Mouse (Mus musculus) hindbrain, embryonic 15.5 days (tissue): ENCODE data around the gene Golga1. TPM values are rescaled to one million over a fixed set of nuclear protein-coding genes. Genes with fewer than 3 reads are reported as not detected.

Experiments
- ATAC-seq: fragments of 200-750 bp; cut with Nextera tagmentation; 2 replicates; pipeline ENCODE4 v1.8.0; 2017; ENCODE audit warnings: low read depth, moderate number of reproducible peaks, moderate TSS enrichment; ENCODE audit not compliant: low FRiP score
- H3K27ac ChIP-seq: fragments of 300-500 bp; sonication (generic); replicated peaks from 2 replicates; pipeline ENCODE4 v1.5.1; 2015; ENCODE audit warnings: mild to moderate bottlenecking, inconsistent platforms
- H3K27me3 ChIP-seq: fragments of 300-500 bp; sonication (generic); 2 replicates; pipeline ENCODE4 v1.6.1; 2015; ENCODE audit warnings: control low read depth, inconsistent platforms
- H3K36me3 ChIP-seq: fragments of 300-500 bp; sonication (generic); 2 replicates; pipeline ENCODE4 v1.6.1; 2015; ENCODE audit warnings: control low read depth, inconsistent platforms
- H3K4me1 ChIP-seq: fragments of 300-500 bp; sonication (generic); replicated peaks from 2 replicates; pipeline ENCODE4 v1.6.1; 2015; ENCODE audit warnings: control low read depth, inconsistent platforms
- H3K4me2 ChIP-seq: fragments of 300-500 bp; sonication (generic); 2 replicates; pipeline ENCODE4 v1.6.1; 2015; ENCODE audit warnings: moderate library complexity, mild to moderate bottlenecking, inconsistent platforms
- H3K4me3 ChIP-seq: fragments of 300-500 bp; sonication (generic); 2 replicates; pipeline ENCODE4 v1.5.1; 2015; ENCODE audit warnings: mild to moderate bottlenecking, inconsistent platforms
- H3K9ac ChIP-seq: fragments of 300-500 bp; sonication (generic); 2 replicates; pipeline ENCODE4 v1.6.1; 2015; ENCODE audit warnings: inconsistent platforms
- H3K9me3 ChIP-seq: fragments of 300-500 bp; sonication (generic); 2 replicates; pipeline ENCODE4 v1.6.1; 2016; ENCODE audit warnings: control low read depth, inconsistent platforms
- WGBS: fragments of 180-500 bp; shearing (Covaris S2); methylation state at CpG from one replicate; pipeline ENCODE4 v1.1.7; 2015; 5-methylcytosine and 5-hydroxymethylcytosine counted together
- polyA plus RNA-seq: library from polyadenylated mRNA; unstranded; fragments of >200 nt; fragmentation: Nextera tagmentation; extraction: Ambion mirVana; gene quantifications from 2 replicates; pipeline ENCODE4 v1.2.1, GENCODE M21; 2015

Gene Golga1
- polyA plus RNA-seq, 1 experiment from 2014 or later = 30.3 TPM

DNA sequence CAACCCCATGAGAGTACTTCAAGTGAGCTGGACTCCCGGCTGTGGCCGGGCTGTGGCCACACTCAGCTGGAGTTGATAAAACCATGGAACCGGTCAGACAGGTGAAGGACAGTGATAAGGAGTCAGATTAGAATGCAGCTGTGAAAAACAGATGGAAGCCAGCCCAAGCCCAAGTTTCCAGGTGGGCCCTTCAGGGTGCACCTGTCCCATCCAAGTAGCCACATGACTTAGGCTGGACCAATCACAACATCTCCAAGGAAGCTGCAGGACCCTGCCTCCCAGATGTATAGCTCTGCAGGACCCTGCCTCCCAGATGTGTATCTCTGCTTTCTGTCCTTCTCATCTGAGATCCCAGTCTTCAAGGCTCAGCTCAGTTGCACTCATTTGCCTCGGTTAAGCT is 73.3 kb downstream of the Golga1 start:
- Histone ChIP-seq H3K36me3 (no peaks in the 10 kb centered on the region), H3K27ac (no peak overlapping the region), H3K9me3 (no peaks in the 10 kb centered on the region), H3K27me3 (no peaks in the 10 kb centered on the region), H3K4me1 (no peaks in the 10 kb centered on the region), H3K9ac (no peak overlapping the region), H3K4me2 (no peak overlapping the region), H3K4me3 (no peak overlapping the region)
- no peak for ATAC-seq
- 82% methylated on average over 4 of the region's 4 CpGs for WGBS

DNA sequence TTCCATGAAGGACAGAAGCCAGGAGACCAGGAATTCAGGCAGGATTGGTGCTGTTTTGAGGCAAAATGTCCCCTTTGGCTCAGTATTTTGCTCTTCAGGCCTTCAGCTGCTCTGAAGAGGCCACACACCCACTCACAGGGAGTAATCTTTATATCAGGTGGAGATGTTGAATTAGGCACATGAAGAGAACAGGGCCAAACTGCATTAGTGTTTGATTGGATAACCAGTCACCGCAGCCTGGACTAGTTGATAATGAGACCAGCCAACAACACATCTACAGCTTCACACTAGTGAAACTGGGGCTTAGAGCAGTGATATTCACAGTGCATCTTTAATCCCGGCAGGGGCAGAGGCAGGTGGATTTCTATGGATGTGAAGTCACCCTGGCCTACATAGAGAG is 76.4 kb downstream of the Golga1 start:
- Histone ChIP-seq H3K27me3 (no peaks in the 10 kb centered on the region), H3K27ac (no peak overlapping the region), H3K4me2 (no peak overlapping the region), H3K4me3 (no peak overlapping the region), H3K4me1 (no peaks in the 10 kb centered on the region), H3K36me3 (no peaks in the 10 kb centered on the region), H3K9me3 (no peaks in the 10 kb centered on the region), H3K9ac (no peak overlapping the region)
- 95% methylated on average over 2 of the region's 2 CpGs for WGBS
- no peak for ATAC-seq

DNA sequence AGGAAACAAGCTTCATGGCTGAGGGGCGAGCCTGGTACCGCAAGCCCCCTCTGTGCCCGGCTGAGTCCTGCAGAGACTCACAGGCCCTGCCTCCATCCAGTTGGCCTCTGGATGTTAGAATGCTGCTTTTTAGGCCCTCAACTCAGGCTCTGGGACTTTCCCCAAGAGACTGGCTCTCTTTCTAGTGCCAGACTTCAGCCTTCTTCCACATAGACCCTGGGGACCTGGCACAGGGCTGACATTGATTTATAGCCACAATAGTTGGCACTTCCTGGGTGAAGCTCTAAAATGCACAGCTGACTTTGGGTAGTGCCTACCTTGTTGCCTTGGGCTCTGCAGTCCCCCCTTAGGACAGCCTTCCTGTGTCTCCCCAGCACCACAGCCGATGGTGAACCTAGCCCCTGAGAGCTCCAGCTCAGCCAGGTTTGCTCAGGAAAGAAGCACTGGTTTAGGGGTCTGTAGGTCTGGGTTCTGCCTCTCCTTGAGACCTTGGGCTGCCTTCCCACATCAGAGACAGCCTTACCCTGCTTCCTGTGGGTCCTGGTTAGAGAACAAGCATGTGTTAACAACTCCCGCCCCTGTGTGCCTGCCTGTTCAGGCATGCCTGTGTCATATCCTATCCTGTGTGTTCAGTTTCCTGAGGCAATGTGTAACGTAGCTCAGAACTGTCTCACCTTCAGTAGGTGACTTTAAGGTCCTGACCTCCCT is 77.4 kb downstream of the Golga1 start:
- Histone ChIP-seq H3K36me3 (no peaks in the 10 kb centered on the region), H3K4me3 (no peak overlapping the region), H3K4me2 (no peak overlapping the region), H3K27me3 (no peaks in the 10 kb centered on the region), H3K27ac (no peak overlapping the region), H3K4me1 (no peaks in the 10 kb centered on the region), H3K9ac (no peak overlapping the region), H3K9me3 (no peaks in the 10 kb centered on the region)
- no peak; the same call in 1 of the 2 replicates for ATAC-seq
- 81% methylated on average over 6 of the region's 6 CpGs for WGBS

DNA sequence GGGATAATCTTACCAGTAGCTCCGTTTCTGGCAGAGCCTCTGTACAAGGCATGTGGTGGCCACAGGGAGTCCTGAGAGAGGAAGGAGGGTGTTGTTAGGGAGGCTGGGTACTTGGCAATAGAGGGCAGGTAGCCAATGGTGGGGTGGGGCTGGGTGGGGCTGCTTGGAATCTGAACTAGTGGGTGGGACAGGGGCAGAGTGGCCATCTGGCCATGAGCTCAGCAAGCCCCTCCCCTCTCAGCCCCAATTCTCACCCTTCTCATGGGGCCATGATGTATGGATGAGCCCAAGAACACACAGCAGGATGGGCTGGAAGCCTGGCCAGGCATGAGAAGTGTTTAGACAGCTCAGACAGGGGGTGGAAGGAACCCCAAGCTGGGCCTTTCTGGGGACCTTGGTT is 78.0 kb downstream of the Golga1 start:
- no peaks in the 10 kb centered on the region for H3K9me3 ChIP-seq
- H3K27me3 ChIP-seq = no peaks in the 10 kb centered on the region
- WGBS = 71% methylated on average over 1 of the region's 1 CpGs
- H3K27ac ChIP-seq = no peak overlapping the region
- H3K4me1 ChIP-seq = no peaks in the 10 kb centered on the region
- ATAC-seq = 0 out of 2 replicates have a peak, but pooled peaks have one; percentile 25
- H3K36me3 ChIP-seq = no peaks in the 10 kb centered on the region
- H3K4me3 ChIP-seq = no peak overlapping the region
- no peak overlapping the region for H3K4me2 ChIP-seq
- H3K9ac ChIP-seq = no peak overlapping the region

DNA sequence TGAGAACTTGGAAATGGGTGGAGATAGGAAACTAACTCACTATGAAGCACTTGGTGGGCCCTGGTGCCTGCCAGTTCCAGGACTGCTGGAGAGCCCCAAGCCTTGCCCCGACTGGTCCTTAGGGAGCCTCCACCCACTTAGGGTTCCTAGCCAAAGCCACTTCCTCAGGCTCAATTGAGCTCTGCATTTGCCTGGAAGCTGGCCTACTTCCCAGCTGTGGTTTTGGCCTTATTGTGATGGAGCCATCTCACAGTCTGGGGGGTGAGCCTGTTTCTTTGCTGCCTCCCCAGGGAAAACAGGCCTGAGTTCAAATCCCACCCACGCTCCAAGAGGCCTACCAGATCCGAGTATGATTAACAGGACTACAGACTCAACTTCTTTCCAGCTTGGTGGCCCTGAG is 78.8 kb downstream of the Golga1 start:
- H3K27me3 ChIP-seq = no peaks in the 10 kb centered on the region
- no peaks in the 10 kb centered on the region for H3K36me3 ChIP-seq
- H3K4me2 ChIP-seq = no peak overlapping the region
- no peak for ATAC-seq
- no peak overlapping the region for H3K4me3 ChIP-seq
- no peaks in the 10 kb centered on the region for H3K4me1 ChIP-seq
- no peak overlapping the region for H3K9ac ChIP-seq
- 81% methylated on average over 3 of the region's 3 CpGs for WGBS
- no peaks in the 10 kb centered on the region for H3K9me3 ChIP-seq
- no peak overlapping the region for H3K27ac ChIP-seq

DNA sequence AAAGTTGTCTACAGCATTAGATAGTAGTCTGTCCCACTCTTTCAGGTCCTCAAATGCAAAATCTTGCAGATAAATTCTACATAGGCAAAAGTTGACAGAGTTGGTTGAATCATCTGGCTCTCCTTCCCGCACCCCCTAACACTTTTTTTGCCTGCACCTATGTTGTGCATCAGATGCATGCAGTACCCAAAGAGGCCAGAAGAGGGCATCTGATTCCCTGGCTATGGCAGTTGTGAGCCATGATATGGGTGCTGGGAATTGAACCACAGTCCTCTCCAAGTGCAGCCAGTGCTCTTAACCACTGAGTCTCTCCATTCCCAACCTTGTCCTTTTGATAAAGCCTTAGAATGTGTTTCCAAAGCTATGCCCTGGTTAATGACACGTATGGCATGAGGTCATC is 81.9 kb downstream of the Golga1 start:
- Histone ChIP-seq H3K9ac (no peak overlapping the region), H3K27me3 (no peaks in the 10 kb centered on the region), H3K27ac (no peak overlapping the region), H3K4me3 (no peak overlapping the region), H3K4me1 (no peaks in the 10 kb centered on the region), H3K36me3 (no peaks in the 10 kb centered on the region), H3K9me3 (no peaks in the 10 kb centered on the region), H3K4me2 (no peak overlapping the region)
- no peak for ATAC-seq
- WGBS = 93% methylated on average over 2 of the region's 2 CpGs

DNA sequence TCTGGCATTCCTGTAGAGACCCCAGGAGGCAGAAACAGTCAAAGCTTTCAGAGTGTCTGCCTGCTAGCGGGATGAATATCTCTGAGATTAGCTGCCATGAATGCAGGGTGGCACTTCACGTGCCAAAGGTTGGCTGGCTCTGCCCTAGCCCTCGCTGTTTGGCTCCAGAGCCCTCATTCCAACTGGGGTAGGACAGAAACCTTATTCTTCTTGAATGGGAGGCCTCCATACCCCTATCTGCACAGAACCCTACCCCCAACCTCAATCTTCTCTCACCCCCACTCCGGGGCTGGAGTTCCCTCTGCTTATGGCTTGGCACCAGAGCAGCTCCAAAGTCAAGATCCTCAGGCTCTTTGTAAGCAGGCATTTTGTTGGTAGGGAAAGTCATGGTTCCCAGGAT is 87.5 kb downstream of the Golga1 start:
- H3K9ac ChIP-seq = no peak overlapping the region
- no peaks in the 10 kb centered on the region for H3K9me3 ChIP-seq
- no peak overlapping the region for H3K4me2 ChIP-seq
- no peaks in the 10 kb centered on the region for H3K36me3 ChIP-seq
- no peaks in the 10 kb centered on the region for H3K27me3 ChIP-seq
- H3K4me3 ChIP-seq = no peak overlapping the region
- H3K4me1 ChIP-seq = no peaks in the 10 kb centered on the region
- no peak for ATAC-seq
- H3K27ac ChIP-seq = no peak overlapping the region
- WGBS = 66% methylated on average over 4 of the region's 4 CpGs

DNA sequence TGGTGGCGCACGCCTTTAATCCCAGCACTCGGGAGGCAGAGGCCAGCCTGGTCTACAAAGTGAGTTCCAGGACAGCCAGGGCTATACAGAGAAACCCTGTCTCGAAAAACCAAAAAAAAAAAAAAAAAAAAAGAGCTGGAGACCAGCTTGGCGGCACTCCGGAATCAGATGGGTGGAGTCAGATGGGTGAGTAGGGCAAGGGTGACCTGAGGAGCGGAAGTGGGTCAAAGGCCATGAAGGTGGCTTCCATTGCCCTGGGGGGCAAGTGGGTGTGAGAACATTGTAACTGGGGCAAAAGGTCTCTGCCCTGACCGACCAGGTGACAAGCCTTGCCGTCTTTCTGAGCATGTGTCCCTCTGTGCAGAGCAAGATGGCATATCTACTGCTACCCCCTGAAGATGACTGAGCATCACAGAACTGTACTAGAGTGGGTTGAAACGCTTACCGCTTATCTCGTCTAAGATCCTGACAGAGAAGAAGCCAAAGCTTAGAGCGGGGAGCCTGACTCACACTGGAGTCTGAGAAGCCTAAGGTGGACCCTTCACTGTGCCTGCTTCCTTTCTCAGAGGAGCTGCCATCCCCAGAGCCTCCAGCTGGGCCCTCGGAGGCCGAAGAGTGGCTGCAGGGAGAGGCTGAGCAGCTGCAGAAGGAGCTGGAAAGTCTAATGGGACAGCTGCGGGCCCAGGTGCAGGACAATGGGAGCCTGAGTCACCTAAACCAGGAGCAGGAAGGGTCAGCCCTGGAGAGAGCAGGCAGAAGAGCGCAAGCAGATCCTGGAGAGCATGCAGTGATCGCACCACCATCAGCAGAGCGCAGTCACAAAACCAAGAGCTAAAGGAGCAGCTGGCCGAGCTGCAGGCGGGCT is 89.2 kb downstream of the Golga1 start:
- Histone ChIP-seq H3K27me3 (no peaks in the 10 kb centered on the region), H3K9me3 (no peaks in the 10 kb centered on the region), H3K4me3 (no peak overlapping the region), H3K36me3 (no peaks in the 10 kb centered on the region), H3K4me1 (no peaks in the 10 kb centered on the region), H3K9ac (no peak overlapping the region), H3K27ac (no peak overlapping the region), H3K4me2 (no peak overlapping the region)
- 86% methylated on average over 21 of the region's 21 CpGs for WGBS
- ATAC-seq = no peak

DNA sequence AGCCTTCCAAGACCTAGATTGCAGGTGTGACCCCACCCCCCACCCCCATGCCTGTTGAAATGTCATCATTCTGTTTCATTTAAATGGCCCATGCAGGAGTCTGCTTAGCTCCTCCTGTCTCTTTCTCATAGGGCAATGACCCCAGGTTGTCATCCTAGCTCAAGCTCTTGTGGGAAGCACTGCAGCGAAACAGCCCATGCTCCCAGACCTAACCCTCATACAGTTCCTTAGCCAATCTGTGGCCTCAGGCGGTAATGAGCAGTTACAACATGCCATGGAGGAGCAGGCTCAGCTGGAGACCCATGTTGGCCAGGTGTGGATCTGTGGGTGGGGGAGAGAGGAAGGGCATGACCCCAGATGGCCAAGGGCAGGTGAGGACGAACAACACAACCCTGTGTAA is 90.2 kb downstream of the Golga1 start:
- H3K36me3 ChIP-seq = no peaks in the 10 kb centered on the region
- H3K27ac ChIP-seq = no peak overlapping the region
- no peak overlapping the region for H3K9ac ChIP-seq
- H3K4me1 ChIP-seq = no peaks in the 10 kb centered on the region
- ATAC-seq = no peak
- no peaks in the 10 kb centered on the region for H3K27me3 ChIP-seq
- no peak overlapping the region for H3K4me3 ChIP-seq
- no peaks in the 10 kb centered on the region for H3K9me3 ChIP-seq
- H3K4me2 ChIP-seq = no peak overlapping the region
- 86% methylated on average over 3 of the region's 3 CpGs for WGBS

DNA sequence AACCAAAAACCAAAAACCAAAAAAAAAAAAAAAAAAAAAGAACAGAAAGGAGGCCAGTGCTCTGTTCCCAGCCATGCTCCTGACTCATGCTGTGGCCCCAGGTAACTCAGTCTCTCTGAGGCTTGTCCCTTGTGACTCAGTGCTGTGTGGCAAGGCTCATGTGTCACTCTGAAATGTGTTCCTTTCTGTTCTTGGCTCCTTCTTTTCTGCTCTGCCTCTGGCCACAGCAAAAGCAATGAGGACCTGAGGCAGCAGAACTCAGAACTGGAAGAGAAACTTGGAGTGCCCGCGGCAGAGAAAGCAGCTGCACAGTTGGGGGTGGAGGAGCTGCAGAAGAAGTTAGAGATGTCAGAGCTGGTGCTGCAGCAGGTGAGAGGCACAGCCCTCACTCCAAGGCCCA is 91.2 kb downstream of the Golga1 start:
- no peaks in the 10 kb centered on the region for H3K4me1 ChIP-seq
- no peaks in the 10 kb centered on the region for H3K27me3 ChIP-seq
- 28% methylated on average over 2 of the region's 2 CpGs for WGBS
- no peak overlapping the region for H3K9ac ChIP-seq
- no peak for ATAC-seq
- no peaks in the 10 kb centered on the region for H3K9me3 ChIP-seq
- H3K4me2 ChIP-seq = no peak overlapping the region
- H3K27ac ChIP-seq = no peak overlapping the region
- no peak overlapping the region for H3K4me3 ChIP-seq
- no peaks in the 10 kb centered on the region for H3K36me3 ChIP-seq

DNA sequence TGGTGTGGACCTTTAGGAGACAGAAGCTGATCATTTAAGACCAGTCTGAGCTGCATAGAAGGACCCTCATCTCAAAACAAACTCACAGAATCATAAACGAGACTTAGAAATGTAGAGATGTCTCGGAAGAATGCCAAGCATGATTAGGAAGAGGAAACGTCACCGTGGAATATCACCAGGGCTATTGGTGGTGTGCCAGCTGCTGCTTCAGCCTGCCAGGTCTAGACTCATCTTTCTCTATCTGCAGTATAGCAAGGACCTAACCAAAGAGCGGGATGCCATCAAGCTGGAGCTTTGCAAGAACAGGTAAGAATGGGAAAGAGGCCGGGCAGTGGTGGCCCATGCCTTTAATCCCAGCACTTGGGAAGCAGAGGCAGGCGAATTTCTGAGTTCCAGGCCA is 91.6 kb downstream of the Golga1 start:
- no peaks in the 10 kb centered on the region for H3K27me3 ChIP-seq
- no peak overlapping the region for H3K27ac ChIP-seq
- H3K4me3 ChIP-seq = no peak overlapping the region
- H3K4me1 ChIP-seq = no peaks in the 10 kb centered on the region
- no peak overlapping the region for H3K4me2 ChIP-seq
- no peak overlapping the region for H3K9ac ChIP-seq
- no peaks in the 10 kb centered on the region for H3K9me3 ChIP-seq
- H3K36me3 ChIP-seq = no peaks in the 10 kb centered on the region
- 83% methylated on average over 7 of the region's 7 CpGs for WGBS
- ATAC-seq = no peak

DNA sequence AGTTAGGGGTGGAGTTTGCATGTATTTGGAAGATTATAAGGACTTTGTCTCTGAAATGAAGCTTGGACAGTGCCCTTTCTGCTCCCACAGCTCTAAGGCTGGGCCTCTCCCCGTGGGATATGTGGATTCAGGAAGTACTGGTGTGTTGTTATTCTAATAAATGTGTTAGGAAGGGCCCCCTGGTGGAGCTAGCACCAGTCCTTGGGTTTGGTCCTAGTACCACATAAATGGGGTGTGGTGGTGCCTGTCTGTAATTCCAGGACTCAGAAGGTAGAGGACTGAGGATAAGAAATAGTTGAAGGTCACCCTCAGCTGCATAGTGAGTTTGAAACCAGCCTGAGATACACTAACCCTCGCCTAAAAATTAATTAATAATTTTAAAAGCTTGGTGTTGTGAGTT is 92.1 kb downstream of the Golga1 start:
- H3K36me3 ChIP-seq = no peaks in the 10 kb centered on the region
- H3K27me3 ChIP-seq = no peaks in the 10 kb centered on the region
- H3K9me3 ChIP-seq = no peaks in the 10 kb centered on the region
- 41% methylated on average over 2 of the region's 2 CpGs for WGBS
- no peak overlapping the region for H3K9ac ChIP-seq
- no peak overlapping the region for H3K4me3 ChIP-seq
- no peak for ATAC-seq
- no peak overlapping the region for H3K4me2 ChIP-seq
- no peaks in the 10 kb centered on the region for H3K4me1 ChIP-seq
- H3K27ac ChIP-seq = no peak overlapping the region
